Mouse (Mus musculus) splenic B cell, adult 2 months (primary cell): Measurements from ENCODE around the gene Tmc3.

Experiments
- DNase-seq: peaks from one replicate; pipeline ENCODE4 v3.0.0-alpha.2; 2011; ENCODE audit warnings: low read depth, low spot score
- H3K27me3 ChIP-seq: 2 replicates; pipeline ENCODE4 v1.6.1; 2012; ENCODE audit warnings: mild to moderate bottlenecking, low read length, moderate library complexity, mixed read lengths; ENCODE audit not compliant: control insufficient read depth, poor library complexity, insufficient read depth, severe bottlenecking
- H3K36me3 ChIP-seq: 2 replicates; pipeline ENCODE4 v1.6.1; 2012; ENCODE audit warnings: mild to moderate bottlenecking, low read length, moderate library complexity, mixed read lengths; ENCODE audit not compliant: control insufficient read depth, poor library complexity, insufficient read depth, severe bottlenecking

Tmc3 gene

DNA sequence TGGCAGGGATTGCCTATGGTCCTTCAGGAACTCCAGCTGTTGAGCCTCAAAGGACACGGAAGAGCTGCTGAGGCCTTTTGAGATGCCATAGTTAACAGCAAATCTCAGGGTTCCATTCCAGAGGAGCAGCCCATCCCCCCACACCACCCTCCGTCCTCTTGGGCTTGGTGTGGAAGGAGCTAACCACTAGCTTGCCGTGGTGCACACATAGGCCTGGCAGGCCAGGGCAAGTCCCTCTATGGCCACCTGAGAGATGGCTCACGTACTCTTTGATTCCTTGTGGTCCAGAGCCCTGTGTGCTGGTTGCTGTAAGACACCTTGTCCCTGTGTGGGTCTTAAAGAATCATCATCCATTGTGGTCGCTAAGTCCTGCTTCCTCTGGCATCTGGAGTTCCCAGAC is 55.9 kb downstream of the Tmc3 start:
- DNase-seq, result no peak
- H3K36me3 ChIP-seq, result peaks cover 19% of the 10 kb centered on the region
- H3K27me3 ChIP-seq, result no peaks in the 10 kb centered on the region

DNA sequence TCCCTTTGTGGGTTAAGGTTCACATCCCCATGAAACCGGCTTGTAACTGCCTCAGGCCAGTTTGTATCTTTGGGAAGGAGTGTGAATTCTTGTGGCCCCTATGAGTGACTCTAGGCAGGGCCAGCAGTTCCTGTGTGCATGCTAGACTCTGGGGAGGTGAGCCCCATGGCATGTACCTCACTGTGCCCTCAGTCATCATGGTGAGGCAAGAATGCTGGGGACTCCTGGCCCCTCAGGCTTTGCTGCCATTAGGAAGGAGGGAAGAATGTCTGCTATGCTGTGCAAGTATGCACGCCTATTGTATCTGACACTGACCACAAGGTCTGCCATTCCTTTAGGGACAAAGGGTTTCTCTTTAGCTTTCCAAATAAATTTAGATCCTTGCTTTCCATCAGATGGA is 56.4 kb downstream of the Tmc3 start:
- Histone ChIP-seq H3K36me3 (peaks cover 21% of the 10 kb centered on the region), H3K27me3 (no peaks in the 10 kb centered on the region)
- DNase-seq, result no peak

DNA sequence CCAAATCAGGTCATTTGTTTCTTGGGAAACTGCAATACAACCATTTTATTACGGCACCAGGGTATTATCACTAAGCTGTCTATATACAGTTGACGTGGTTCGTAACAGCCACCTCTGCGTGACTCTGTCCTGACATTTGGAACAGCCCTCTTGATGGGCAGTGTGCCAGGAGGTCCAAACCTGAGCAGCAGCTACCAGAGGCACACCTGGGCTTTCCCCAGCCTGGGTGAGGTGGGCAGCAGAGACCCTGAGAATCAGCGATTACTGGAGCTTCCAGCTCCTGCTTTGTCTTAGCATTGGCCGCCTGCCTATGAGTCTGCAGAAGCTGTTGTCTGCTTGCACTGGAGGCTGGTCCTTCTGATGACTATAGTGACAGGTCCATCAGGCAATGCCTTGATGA is 58.9 kb downstream of the Tmc3 start:
- H3K27me3 ChIP-seq, result no peaks in the 10 kb centered on the region
- no peak for DNase-seq
- peaks cover 34% of the 10 kb centered on the region for H3K36me3 ChIP-seq

DNA sequence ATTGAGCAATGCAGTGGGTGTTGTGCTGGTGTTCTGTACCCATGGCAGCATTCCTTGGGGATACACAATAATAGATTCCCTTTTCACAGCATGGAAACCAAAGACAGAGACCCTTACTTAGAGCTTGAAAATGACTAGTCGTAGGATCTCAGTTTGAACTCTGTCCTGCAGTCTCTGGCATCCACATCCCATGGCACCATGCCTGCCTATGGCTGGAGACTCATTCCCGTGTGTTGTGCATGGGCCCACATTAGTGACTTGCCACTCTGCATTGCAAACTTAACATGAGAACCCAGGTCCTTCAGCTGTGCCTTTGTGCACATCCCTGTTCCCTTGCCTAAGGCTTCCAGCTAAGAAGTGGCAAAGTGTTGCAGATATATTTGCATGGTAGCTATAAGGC is 60.0 kb downstream of the Tmc3 start:
- Histone ChIP-seq H3K36me3 (peaks cover 38% of the 10 kb centered on the region), H3K27me3 (no peaks in the 10 kb centered on the region)
- DNase-seq, result no peak

DNA sequence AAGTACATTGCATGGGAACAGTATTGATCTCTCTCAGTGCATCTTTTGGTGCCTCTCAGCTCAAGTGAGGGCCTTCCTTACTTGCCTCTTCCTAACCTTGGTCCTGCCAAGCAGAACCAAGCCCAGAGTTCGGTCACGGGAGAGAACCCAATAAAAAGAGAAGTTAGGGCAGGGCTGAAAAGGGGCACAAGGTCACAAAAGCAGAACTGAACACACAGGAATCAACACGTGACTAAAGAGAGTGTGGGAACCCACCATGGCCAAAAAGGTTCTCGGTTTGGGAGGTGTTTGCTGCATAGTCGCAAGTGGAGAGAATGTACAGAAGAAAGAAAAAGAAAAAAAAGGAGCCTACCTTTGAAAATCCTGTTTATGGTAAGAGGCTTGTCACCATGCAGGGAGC is 60.7 kb downstream of the Tmc3 start:
- H3K36me3 ChIP-seq, result peaks cover 39% of the 10 kb centered on the region
- peak; percentile 89 for DNase-seq
- H3K27me3 ChIP-seq, result no peaks in the 10 kb centered on the region

DNA sequence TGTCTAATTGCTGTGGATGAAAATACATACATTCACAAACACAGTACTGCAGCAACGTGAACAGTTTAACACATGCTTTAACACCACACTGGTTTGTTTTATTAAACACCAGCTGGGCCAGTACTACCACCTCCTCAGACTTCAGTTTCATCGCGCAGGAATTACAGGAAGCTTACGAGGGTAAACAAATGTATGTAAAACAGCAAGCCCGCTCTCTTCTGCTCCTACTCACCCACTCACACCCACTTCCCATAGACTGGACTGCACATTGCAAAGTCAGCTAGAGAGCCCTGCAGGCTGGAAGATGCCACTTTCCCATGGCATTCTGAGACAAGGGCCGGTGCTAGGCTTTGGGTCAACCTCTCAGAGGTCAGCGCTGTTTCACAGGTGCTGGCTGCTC is 64.1 kb downstream of the Tmc3 start:
- peaks cover 38% of the 10 kb centered on the region for H3K36me3 ChIP-seq
- H3K27me3 ChIP-seq, result no peaks in the 10 kb centered on the region
- DNase-seq, result peak; percentile 54

DNA sequence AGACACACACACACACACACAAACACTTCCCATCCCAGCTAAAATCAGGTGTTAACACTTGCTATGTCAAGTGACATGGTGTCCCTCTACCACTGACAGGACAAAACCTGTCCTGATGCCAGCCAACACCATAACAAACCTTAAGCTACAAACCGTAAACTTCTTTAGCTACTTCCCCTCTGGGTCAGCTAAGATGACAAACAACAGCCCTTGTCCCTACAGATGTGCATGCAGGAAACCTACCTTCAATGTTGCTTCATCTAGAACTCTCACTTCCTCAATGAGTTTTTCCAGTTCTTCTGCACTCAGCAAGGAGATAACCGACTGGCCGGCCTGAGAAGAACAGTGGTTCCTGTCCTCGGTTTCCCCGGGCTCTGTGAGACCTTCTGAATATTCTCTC is 65.9 kb downstream of the Tmc3 start:
- no peaks in the 10 kb centered on the region for H3K27me3 ChIP-seq
- DNase-seq, result peak; percentile 79

DNA sequence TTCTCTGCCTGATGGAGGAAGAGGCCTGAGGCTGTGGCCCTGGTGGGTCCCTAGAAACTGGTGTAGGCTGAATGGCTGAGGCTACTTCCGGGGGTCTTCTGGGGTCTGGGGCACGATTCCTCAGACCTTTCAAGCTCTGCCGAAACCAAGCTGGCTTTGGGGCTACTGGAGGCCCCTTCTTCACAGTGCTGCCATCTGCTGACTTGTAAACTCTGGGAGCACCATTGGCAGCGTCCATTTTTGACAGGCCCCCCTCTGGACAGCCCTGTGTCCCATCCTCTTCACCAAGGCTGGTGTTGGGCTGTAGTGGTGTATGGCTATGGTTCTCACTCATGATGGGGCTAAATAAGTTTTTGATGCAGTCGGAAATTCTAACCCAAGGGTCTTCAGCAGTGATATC is 67.8 kb downstream of the Tmc3 start:
- DNase-seq, result no peak
- Histone ChIP-seq H3K36me3 (peaks cover 20% of the 10 kb centered on the region), H3K27me3 (no peaks in the 10 kb centered on the region)

More for the DNA sequence above, 65.9 kb downstream of the Tmc3 start:
- H3K36me3 ChIP-seq, result peaks cover 33% of the 10 kb centered on the region

DNA sequence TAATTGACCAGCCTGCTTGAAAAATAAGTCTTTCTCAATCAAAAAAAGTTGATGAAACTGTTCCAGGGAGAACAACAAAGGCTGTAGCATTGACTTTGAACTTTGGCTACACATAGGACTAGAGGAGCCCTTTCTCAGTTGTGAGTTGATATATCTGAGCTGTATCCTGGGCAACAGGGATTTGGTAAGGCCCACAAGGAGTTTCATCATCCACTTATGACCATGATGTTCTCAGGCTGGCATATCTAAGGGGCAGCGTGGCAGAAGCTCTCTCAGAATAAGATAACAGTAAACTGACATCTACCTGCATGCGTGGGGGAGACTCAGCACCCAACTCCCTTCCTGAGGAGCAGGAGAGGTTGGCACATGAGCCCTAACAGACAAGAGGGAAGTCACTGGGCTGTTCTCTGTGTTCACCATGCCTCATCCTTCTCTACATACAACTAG is 68.9 kb downstream of the Tmc3 start:
- Histone ChIP-seq H3K36me3 (peaks cover 12% of the 10 kb centered on the region), H3K27me3 (no peaks in the 10 kb centered on the region)
- DNase-seq, result no peak

DNA sequence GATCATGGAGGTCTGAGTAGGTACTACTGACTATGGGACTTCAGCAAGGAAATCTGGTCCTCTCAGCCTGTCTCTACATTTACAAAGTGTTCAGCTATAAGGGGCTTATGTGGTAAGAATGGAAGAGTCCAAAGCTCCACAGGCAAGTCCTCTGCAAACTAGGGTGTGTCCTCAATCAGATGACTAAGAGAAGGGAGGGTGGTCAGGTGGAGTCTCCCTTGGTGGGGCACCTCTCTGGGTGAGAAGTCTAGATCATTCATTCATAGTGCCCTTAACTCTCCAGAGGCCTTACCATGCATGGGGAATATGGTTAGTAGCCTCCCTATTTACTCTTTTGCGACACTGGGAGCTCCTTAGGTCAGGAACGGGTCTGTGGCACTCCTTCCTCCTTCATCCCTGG is 69.5 kb downstream of the Tmc3 start:
- Histone ChIP-seq H3K27me3 (no peaks in the 10 kb centered on the region), H3K36me3 (peaks cover 11% of the 10 kb centered on the region)
- DNase-seq, result no peak

DNA sequence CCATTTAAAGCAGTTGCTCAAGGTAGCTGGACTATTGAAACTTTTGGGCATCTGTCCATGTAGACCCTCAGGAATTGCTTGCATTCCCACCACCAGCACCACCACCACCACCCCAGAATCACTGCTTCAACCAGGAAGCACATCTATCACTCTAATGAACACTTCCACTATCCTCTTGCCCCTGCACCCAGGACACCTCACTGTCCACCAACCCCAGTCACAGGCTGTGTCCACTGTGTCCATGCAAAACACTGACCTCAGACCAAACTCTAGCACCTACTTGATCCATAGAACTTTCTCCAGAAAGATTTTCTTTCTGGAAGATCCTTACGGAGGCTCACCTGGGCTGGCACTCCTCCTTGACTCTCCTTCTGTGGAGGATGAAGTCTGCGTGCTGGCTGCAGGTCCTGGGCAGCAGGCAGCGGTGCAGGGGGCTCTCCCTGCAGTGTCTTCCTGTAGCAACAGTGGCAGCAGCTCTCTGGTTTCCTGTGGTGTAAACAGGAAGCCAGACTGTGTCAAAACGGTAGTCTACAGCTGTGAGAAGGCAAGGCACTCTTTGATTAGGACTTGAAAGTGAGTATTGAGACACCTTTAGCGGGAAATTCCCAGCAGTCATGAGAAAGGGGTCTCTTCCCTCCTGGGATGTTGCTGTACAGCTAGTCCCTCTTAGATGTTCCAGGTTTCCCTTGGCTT is 70.4 kb downstream of the Tmc3 start:
- H3K36me3 ChIP-seq, result peaks cover 5% of the 10 kb centered on the region
- peak; percentile 81 for DNase-seq
- H3K27me3 ChIP-seq, result no peaks in the 10 kb centered on the region

DNA sequence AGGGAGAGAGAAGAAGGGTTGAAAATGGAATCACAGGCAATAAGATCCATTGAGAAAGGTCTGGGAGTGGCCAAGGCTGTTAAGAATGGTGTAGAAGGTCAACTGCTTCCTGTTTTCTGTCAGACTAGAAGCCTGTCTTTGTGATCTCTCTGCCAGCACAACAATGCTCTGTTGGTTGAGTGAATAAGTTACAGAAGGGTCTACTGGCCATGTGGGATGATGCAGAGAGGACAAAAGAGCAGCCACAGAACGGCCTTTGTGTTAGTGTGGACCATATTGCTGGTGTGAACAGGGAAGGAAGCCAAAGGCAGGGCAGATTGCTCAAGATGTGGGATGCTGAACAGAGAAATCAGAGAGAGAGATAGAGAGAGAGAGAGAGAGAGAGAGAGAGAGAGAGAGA is 74.0 kb downstream of the Tmc3 start:
- no peaks in the 10 kb centered on the region for H3K27me3 ChIP-seq
- H3K36me3 ChIP-seq, result no peaks in the 10 kb centered on the region
- DNase-seq, result peak; percentile 30

DNA sequence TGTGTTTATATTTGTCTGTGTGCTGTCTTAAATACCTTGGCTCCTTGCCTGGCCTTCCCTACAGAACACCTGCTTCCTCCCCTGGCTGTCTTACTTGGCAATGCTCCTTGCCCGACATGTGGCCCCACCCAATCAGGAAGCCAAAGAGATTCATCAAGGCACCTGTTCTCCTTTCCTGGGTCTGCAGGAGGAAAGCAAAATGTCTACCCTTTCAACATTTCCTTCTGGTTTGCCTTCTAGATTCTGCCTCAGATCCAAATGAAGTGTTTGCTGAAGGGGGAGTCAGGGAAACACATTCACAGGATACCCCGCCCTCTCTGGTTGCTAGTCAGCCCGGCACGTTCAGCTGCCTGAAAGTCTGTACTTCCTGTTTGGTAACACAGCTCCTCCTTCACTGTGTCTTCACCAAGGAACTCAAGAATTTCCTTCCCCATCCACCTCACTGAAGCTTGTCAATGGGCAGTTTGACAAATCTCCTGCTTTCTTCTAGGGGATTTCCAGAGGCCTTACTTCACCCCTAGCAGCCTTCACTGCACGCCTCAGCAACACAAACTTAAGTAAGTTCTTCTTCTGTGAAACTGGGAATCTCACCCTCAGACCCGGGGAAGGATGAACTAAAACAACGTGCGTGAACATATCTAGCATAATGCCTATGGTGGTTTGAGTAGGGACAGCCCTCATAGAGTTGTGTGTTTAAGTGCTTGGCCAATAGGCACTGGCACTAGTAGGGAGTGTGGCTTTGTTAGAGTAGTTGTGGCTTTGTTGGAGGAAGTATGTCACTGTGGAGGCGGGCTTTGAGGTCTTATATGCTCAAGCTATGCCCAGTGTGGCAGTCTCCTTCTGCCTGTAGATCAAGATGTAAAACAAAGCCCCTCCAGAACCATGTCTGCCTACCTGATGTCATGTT is 74.7 kb downstream of the Tmc3 start:
- H3K27me3 ChIP-seq, result no peaks in the 10 kb centered on the region
- peak; percentile 86 for DNase-seq
- no peaks in the 10 kb centered on the region for H3K36me3 ChIP-seq

DNA sequence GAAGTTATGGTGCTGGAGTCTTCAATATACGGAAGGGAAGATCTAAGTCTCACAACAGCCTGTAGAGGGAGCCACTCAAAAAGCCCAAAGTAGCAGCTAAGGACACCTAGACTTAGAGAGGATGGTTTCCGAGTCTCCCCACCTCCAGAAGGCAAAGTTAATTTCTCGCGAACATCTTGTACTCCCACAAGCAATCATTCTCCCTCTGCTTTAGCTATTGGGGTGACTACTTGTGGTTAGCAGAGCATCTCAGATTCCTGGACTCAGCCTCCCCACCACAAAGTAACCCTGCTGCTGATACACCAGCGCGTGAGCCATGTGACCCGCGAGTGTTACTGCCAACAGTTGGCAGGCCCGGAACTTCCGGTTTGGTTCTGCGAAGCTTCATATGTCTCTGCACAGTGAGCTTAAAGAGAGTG is 75.6 kb downstream of the Tmc3 start:
- Histone ChIP-seq H3K36me3 (no peaks in the 10 kb centered on the region), H3K27me3 (no peaks in the 10 kb centered on the region)
- peak; percentile 61 for DNase-seq

DNA sequence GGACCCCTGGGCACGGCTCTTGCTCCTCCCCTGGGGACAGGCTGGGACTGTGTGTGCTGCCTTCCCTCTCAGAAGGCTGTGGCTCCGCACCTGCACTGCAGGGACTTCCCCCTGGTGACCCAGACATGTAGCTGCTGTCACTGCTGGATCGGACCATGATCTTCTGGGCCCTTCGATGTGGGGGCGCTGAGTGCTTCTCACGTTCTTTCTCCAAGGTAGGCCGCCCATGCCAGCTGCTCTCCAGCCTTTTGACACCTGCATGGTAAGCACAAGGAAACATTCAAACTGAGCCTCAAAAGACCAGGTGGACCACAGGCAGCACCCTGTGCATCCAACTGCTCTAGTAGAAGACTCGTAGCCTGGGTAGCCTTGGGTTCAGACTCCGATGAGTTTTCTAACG is 76.3 kb downstream of the Tmc3 start:
- no peaks in the 10 kb centered on the region for H3K27me3 ChIP-seq
- H3K36me3 ChIP-seq, result no peaks in the 10 kb centered on the region
- DNase-seq, result peak; percentile 53
